Mouse (Mus musculus) hindbrain, embryonic 13.5 days (tissue): Measurements from ENCODE around the gene Map10. TPM values are rescaled to one million over a fixed set of nuclear protein-coding genes. Genes with fewer than 3 reads are reported as not detected.

Experiments used
- ATAC-seq: fragments of 200-750 bp; cut with Nextera tagmentation; 2 replicates; pipeline ENCODE4 v1.8.0; 2017; ENCODE audit warnings: moderate TSS enrichment; ENCODE audit not compliant: low FRiP score
- H3K27ac ChIP-seq: fragments of 300-500 bp; sonication (generic); 2 replicates; pipeline ENCODE4 v1.5.1; 2015; ENCODE audit warnings: inconsistent platforms, mild to moderate bottlenecking, moderate library complexity
- H3K27me3 ChIP-seq: fragments of 300-500 bp; sonication (generic); 2 replicates; pipeline ENCODE4 v1.6.1; 2015; ENCODE audit warnings: mild to moderate bottlenecking, inconsistent platforms
- H3K36me3 ChIP-seq: fragments of 300-500 bp; sonication (generic); 2 replicates; pipeline ENCODE4 v1.6.1; 2015; ENCODE audit warnings: mild to moderate bottlenecking, inconsistent platforms
- H3K4me1 ChIP-seq: fragments of 300-500 bp; sonication (generic); replicated peaks from 2 replicates; pipeline ENCODE4 v1.6.1; 2015; ENCODE audit warnings: inconsistent platforms
- H3K4me2 ChIP-seq: fragments of 300-500 bp; sonication (generic); 2 replicates; pipeline ENCODE4 v1.6.1; 2015; ENCODE audit warnings: inconsistent platforms, mild to moderate bottlenecking, moderate library complexity
- H3K4me3 ChIP-seq: fragments of 300-500 bp; sonication (generic); 2 replicates; pipeline ENCODE4 v1.5.1; 2015; ENCODE audit warnings: mild to moderate bottlenecking, inconsistent platforms
- H3K9ac ChIP-seq: fragments of 300-500 bp; sonication (generic); 2 replicates; pipeline ENCODE4 v1.6.1; 2015; ENCODE audit warnings: mild to moderate bottlenecking, inconsistent platforms
- H3K9me3 ChIP-seq: fragments of 300-500 bp; sonication (generic); 2 replicates; pipeline ENCODE4 v1.6.1; 2016; ENCODE audit warnings: inconsistent platforms
- WGBS: fragments of 180-500 bp; shearing (Covaris S2); methylation state at CpG from one replicate; pipeline ENCODE4 v1.1.7; 2015; 5-methylcytosine and 5-hydroxymethylcytosine counted together
- polyA plus RNA-seq: library from polyadenylated mRNA; unstranded; fragments of >200 nt; fragmentation: Nextera tagmentation; extraction: Ambion mirVana; gene quantifications from 2 replicates; pipeline ENCODE4 v1.2.1, GENCODE M21; 2015

The Map10 gene
- polyA plus RNA-seq, result 7.0 and 8.0 TPM in 2 replicates

GRCm38 (mm10) chr8:125669700-125670195 is at the start of gene Map10:
Gene Map10, plus strand, starts transcription at chr8:125669818.
- peak within 1 kb of the TSS; percentile 81 for H3K27ac ChIP-seq
- ATAC-seq, result peak; percentile 87

GRCm38 (mm10) chr8:125620301-125620700 is 49.3 kb upstream of the Map10 start:
- Histone ChIP-seq H3K4me1 (peaks cover 37% of the 10 kb centered on the region), H3K36me3 (no peaks in the 10 kb centered on the region), H3K9ac (no peak overlapping the region), H3K4me2 (no peak overlapping the region), H3K9me3 (no peaks in the 10 kb centered on the region), H3K27ac (0 out of 2 replicates have a peak overlapping the region, but pooled peaks have one; percentile 40), H3K27me3 (no peaks in the 10 kb centered on the region), H3K4me3 (no peak overlapping the region)
- no peak for ATAC-seq
- 71% methylated on average over 4 of the region's 4 CpGs for WGBS

More at GRCm38 (mm10) chr8:125669700-125670195, at the start of gene Map10:
- WGBS, result under 1% methylated on average over 45 of the region's 62 CpGs
- H3K27me3 ChIP-seq, result 0 out of 2 replicates have a peak, but pooled peaks cover 2% of the 10 kb centered on the region
- H3K9me3 ChIP-seq, result peaks cover 21% of the 10 kb centered on the region
- H3K4me1 ChIP-seq, result peaks cover 18% of the 10 kb centered on the region
- peaks cover 18% of the 10 kb centered on the region for H3K36me3 ChIP-seq
- peak within 1 kb of the TSS; percentile 89 for H3K4me2 ChIP-seq
- peak within 1 kb of the TSS; percentile 80 for H3K9ac ChIP-seq
- H3K4me3 ChIP-seq, result peak within 1 kb of the TSS; percentile 56

DNA sequence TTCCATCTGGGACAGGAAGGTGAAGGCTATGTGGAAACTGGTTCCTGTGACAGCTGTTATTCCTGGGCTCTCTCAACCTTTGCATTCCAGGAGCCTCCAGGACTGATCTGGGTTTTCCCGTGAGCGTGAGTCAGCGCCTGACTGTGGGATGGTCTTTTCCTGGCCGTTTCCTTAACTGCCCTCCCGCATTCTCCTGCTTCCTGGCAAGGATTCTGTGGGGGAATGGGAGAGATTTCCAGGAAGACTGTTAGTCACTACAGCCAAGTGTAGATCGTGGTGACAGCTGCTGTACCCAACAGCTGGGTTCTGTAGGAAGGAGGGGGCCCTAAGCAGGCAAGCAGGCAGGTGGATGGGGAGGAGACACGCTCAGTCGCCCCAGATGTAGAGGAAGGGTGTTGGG is 45.3 kb upstream of the Map10 start:
- Histone ChIP-seq H3K4me1 (peaks cover 32% of the 10 kb centered on the region), H3K4me2 (no peak overlapping the region), H3K36me3 (no peaks in the 10 kb centered on the region), H3K4me3 (no peak overlapping the region), H3K9me3 (0 out of 2 replicates have a peak, but pooled peaks cover 3% of the 10 kb centered on the region), H3K27me3 (no peaks in the 10 kb centered on the region), H3K27ac (no peak overlapping the region), H3K9ac (no peak overlapping the region)
- WGBS, result 82% methylated on average over 8 of the region's 8 CpGs
- ATAC-seq, result no peak

GRCm38 (mm10) chr8:125626381-125626780 is 43.2 kb upstream of the Map10 start:
- Histone ChIP-seq H3K4me2 (no peak overlapping the region), H3K9me3 (0 out of 2 replicates have a peak, but pooled peaks cover 3% of the 10 kb centered on the region), H3K27me3 (no peaks in the 10 kb centered on the region), H3K4me3 (no peak overlapping the region), H3K9ac (no peak overlapping the region), H3K4me1 (peaks cover 17% of the 10 kb centered on the region), H3K27ac (no peak overlapping the region), H3K36me3 (no peaks in the 10 kb centered on the region)
- WGBS, result 86% methylated on average over 8 of the region's 8 CpGs
- no peak for ATAC-seq

GRCm38 (mm10) chr8:125628834-125629233 is 40.8 kb upstream of the Map10 start:
- H3K4me2 ChIP-seq, result no peak overlapping the region
- no peak overlapping the region for H3K27ac ChIP-seq
- H3K36me3 ChIP-seq, result no peaks in the 10 kb centered on the region
- no peak for ATAC-seq
- H3K9me3 ChIP-seq, result 0 out of 2 replicates have a peak, but pooled peaks cover 3% of the 10 kb centered on the region
- H3K27me3 ChIP-seq, result no peaks in the 10 kb centered on the region
- H3K9ac ChIP-seq, result no peak overlapping the region
- WGBS, result 100% methylated on average over 1 of the region's 1 CpGs
- no peak overlapping the region for H3K4me3 ChIP-seq
- no peaks in the 10 kb centered on the region for H3K4me1 ChIP-seq

DNA sequence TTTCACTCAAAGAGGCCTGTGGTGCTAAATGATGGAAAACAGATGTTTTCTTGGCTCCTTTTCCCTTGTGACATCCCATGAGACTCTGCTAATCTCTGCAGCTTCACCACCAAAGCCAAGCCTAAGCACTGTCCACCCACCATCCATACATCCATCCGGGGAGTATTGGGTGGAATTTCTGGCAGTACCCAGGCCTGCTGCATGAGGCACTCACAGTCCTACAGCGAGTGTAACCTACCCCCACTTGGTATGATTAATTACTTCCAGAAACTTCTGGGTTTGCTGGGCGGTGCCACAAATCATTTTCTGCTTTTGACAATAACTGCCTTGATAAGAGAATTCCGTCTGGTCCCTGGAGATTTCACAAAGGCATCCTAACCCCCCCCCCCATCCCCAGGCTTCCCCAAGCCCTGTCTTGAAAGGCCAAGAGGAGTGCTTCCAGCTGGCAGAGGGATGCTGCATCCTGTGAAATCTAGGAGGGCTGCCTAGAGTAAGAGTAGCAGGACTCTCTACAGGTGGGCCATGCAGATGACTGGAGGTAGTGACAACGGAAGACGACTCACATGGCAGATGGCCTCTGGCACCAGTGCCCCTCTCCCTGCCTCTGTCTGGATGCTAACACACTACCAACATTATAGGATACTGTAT is 31.1 kb upstream of the Map10 start:
- Histone ChIP-seq H3K4me2 (no peak overlapping the region), H3K36me3 (no peaks in the 10 kb centered on the region), H3K27me3 (no peaks in the 10 kb centered on the region), H3K4me1 (peaks cover 16% of the 10 kb centered on the region), H3K9ac (no peak overlapping the region), H3K4me3 (no peak overlapping the region), H3K9me3 (no peaks in the 10 kb centered on the region), H3K27ac (no peak overlapping the region)
- no peak for ATAC-seq
- WGBS, result 72% methylated on average over 6 of the region's 6 CpGs

DNA sequence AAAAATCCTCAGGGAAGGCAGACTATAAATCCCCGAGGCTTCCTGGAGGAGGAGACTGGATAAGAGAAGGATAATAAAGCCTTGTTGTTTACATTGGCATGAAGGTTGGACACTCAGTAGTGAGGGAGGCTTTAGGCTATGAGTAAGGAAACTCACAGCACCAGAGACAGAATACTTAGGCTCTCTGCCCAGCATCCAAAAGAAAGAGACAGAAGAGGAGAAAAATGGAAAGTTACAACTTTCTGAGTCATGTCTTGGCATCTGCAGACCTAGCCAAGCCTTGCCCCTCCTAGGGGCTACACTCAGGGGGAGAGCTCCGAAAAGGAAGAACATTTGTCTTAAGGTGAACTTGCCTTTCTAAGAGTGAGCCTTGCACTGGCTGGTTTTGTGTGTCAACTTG is 30.0 kb upstream of the Map10 start:
- H3K9ac ChIP-seq, result no peak overlapping the region
- ATAC-seq, result no peak
- no peaks in the 10 kb centered on the region for H3K27me3 ChIP-seq
- 89% methylated on average over 2 of the region's 2 CpGs for whole genome bisulfite sequencing
- H3K27ac ChIP-seq, result no peak overlapping the region
- H3K4me2 ChIP-seq, result no peak overlapping the region
- peaks cover 17% of the 10 kb centered on the region for H3K4me1 ChIP-seq
- no peaks in the 10 kb centered on the region for H3K9me3 ChIP-seq
- no peak overlapping the region for H3K4me3 ChIP-seq
- no peaks in the 10 kb centered on the region for H3K36me3 ChIP-seq

DNA sequence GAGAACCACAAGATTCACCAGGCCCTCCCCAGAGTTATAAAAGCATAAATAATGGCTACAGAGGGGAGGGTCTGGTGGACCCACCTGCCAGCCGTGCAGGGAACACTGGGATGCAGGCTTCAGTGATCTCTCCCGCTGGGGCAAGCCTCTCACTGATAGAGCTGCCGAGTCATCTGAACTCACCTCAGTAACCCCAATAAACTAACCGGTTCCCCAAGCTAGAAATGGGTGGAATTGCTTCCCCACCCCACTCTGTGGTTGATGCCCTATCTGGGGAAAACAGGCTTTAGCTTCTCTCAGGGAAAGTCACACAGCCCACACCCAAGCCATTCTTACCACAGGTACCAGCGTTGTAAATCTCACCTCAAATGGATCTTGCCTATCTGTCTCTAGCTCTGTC is 28.9 kb upstream of the Map10 start:
- no peak for ATAC-seq
- H3K36me3 ChIP-seq, result no peaks in the 10 kb centered on the region
- 82% methylated on average over 5 of the region's 5 CpGs for WGBS

DNA sequence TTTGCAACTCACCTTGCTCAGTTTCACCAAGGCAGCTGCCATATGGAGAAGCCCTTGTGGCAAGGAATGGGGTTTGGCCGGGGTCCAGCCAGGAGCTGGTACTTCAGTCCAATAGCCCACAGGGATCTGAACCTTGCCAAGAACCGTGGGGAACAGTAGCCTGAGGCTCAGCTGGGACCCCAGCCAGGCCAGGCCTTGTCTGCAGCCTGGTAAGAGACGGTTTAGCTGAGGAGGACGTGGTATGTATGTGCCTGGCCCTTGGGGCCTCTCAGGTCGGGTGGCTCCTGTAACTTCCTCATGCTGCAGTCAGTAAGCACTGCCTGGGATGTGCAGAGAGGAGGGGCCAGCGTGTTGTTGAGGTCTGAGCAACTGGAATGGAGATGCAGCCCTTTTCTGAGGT is 27.8 kb upstream of the Map10 start:
- Histone ChIP-seq H3K27me3 (no peaks in the 10 kb centered on the region), H3K36me3 (no peaks in the 10 kb centered on the region), H3K9ac (no peak overlapping the region), H3K27ac (no peak overlapping the region; the same call in 1 of the 2 replicates), H3K4me2 (no peak overlapping the region), H3K4me3 (no peak overlapping the region), H3K9me3 (no peaks in the 10 kb centered on the region), H3K4me1 (peaks cover 24% of the 10 kb centered on the region)
- 59% methylated on average over 6 of the region's 6 CpGs for WGBS
- peak; percentile 46; the same call in 1 of the 2 replicates for ATAC-seq

More for the DNA sequence above, 28.9 kb upstream of the Map10 start:
- Histone ChIP-seq H3K4me2 (no peak overlapping the region), H3K4me1 (peaks cover 21% of the 10 kb centered on the region), H3K27ac (no peak overlapping the region), H3K4me3 (no peak overlapping the region), H3K27me3 (no peaks in the 10 kb centered on the region), H3K9me3 (no peaks in the 10 kb centered on the region), H3K9ac (no peak overlapping the region)

DNA sequence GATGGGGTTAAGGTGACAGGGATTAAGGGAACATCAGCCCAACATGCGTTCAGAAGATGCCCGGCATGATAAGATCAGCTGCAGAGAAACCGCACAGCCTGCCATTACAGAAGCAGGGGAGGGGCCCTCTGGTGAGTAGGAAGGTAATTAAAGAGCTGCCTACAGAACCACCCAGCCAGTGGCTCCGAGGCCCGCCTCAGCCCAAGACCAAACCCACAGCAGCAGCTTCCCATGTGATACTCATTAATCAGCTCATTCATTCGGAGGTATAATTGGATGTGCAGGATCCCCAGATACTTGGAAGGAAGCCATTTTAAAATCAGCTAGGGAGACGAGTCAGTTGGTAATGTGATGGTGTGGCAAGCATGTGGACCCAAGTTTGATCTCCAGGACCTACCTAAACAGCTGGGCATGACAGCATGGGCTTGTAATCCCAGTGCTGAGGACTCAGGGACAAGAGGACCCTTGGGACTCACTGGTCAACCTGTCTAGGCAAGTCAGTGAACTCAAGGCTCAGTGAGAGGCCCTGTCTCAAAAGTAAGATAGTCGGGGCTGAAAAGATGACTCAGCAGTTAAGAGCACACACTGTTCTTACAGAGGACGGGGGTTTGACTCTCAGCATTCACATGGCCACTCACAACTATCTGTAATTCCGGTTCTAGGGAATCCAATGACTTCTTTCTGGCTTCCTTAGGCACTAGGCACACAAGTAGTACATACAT is 23.7 kb upstream of the Map10 start:
- WGBS, result 55% methylated on average over 10 of the region's 10 CpGs
- no peak for ATAC-seq
- H3K4me2 ChIP-seq, result no peak overlapping the region

DNA sequence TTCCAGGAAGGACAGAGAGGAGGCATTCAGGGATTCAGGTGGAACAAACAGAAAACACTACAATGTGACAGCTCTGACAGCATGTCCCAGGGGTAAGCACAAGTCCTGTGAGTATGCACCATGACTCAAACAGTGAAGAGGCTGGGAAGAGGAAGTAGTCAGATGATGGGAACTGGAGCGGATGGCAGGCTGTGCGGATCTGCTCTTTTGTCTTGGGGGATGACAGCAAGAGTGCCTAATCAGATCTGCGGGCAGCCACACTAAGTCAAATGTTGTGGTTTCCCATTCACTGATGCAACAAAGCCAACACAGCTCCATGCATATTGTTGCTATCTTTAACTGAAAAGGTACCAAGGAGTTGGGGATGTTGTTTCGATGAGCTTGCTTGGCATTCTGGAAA is 20.2 kb upstream of the Map10 start:
- no peak overlapping the region for H3K4me2 ChIP-seq
- H3K9me3 ChIP-seq, result no peaks in the 10 kb centered on the region
- ATAC-seq, result no peak
- 76% methylated on average over 4 of the region's 4 CpGs for WGBS
- H3K4me3 ChIP-seq, result no peak overlapping the region
- no peak overlapping the region for H3K9ac ChIP-seq
- H3K4me1 ChIP-seq, result peaks cover 8% of the 10 kb centered on the region
- H3K27ac ChIP-seq, result no peak overlapping the region
- H3K36me3 ChIP-seq, result no peaks in the 10 kb centered on the region
- H3K27me3 ChIP-seq, result no peaks in the 10 kb centered on the region

More for the DNA sequence above, 23.7 kb upstream of the Map10 start:
- H3K9me3 ChIP-seq, result no peaks in the 10 kb centered on the region
- no peak overlapping the region for H3K9ac ChIP-seq
- peaks cover 24% of the 10 kb centered on the region for H3K4me1 ChIP-seq
- no peak overlapping the region for H3K4me3 ChIP-seq
- H3K27me3 ChIP-seq, result no peaks in the 10 kb centered on the region
- H3K27ac ChIP-seq, result peak overlapping the region; percentile 3; the same call in 1 of the 2 replicates
- H3K36me3 ChIP-seq, result no peaks in the 10 kb centered on the region

GRCm38 (mm10) chr8:125654821-125655220 is 14.8 kb upstream of the Map10 start:
- 93% methylated on average over 2 of the region's 2 CpGs for WGBS
- ATAC-seq, result no peak

More at GRCm38 (mm10) chr8:125654821-125655220, 14.8 kb upstream of the Map10 start:
- Histone ChIP-seq H3K27me3 (no peaks in the 10 kb centered on the region), H3K36me3 (no peaks in the 10 kb centered on the region), H3K4me2 (no peak overlapping the region), H3K4me1 (peaks cover 9% of the 10 kb centered on the region; the same call in 1 of the 2 replicates), H3K27ac (no peak overlapping the region), H3K9me3 (no peaks in the 10 kb centered on the region), H3K4me3 (no peak overlapping the region), H3K9ac (no peak overlapping the region)
